Mouse (Mus musculus): ENCODE measurements around the gene Rftn2.

Rftn2 gene

GRCm38 (mm10) chr1:55226011-55226857 is at the start of gene Rftn2:
Gene Rftn2 (minus strand): TSS chr1:55226782.
- DNase-seq (ENCODE audit: low spot score in 2 of 2), result peak; percentile 10 to 46

DNA sequence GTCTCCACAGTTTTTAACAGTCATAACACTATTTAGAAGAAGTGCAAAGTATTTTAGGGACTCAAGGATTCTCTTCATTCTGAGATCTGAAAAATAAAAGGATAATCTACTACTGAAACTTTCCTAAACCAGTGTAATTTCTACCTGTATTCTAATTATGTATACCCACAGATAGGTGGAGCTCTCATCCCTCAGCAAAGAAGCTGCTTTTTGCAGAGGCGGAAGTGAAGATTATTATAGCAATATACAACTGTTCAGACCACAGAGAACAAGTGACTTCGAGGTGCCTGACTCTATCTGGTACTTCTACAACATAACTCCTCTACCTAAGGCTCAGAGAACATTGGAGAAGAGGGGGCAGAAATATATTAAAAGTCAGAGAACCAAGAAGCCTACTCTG is 38.9 kb upstream of the Rftn2 start:
- no peak for DNase-seq (ENCODE audit: low spot score in 2 of 2)

GRCm38 (mm10) chr1:55264385-55264784 is 37.8 kb upstream of the Rftn2 start:
- no peak for DNase-seq (ENCODE audit: low spot score in 2 of 2)

DNA sequence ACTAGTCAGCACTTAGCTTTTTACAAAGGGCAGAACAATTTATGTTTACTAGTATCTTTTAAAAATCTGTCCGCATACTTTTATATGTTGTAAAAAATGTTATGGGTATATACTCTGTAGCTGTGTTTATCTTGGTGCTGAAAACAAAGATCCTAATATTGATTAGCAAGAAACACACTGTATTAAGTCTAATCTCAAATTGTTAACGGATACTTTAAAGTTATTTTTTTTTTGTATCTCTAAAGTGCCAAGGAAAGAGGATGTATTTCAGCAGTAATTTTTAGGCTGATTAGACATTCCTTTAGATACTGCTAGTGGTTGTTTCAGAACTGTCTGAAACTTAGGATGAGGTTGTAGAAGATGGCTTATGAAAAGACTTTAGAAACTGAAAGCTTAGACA is 19.8 kb upstream of the Rftn2 start:
- no peak for DNase-seq (ENCODE audit: low spot score in 2 of 2)

DNA sequence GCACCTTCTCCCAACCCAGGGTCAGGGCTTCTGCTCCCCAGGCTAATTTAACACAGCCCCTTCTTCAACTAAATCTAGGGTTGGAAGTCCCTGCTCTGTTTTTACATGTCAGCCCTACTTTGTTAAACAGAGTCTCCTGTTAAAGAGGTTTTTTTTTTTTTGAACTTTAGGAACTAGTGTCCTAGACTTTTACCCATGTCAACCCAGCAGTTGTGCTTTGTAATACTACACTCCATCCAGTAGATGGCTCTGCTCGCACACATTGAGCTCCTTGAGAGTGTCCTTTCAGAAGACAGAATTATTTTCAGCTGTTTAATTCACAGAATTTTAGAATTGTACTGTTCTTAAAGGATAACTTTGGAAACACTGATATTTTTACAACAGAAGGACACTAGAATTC is 12.7 kb upstream of the Rftn2 start:
- DNase-seq (ENCODE audit: low spot score in 2 of 2), result no peak

GRCm38 (mm10) chr1:55238496-55238895 is 11.9 kb upstream of the Rftn2 start:
- DNase-seq (ENCODE audit: low spot score in 2 of 2), result no peak

GRCm38 (mm10) chr1:55237643-55238161 is 11.1 kb upstream of the Rftn2 start:
- DNase-seq (ENCODE audit: low spot score in 2 of 2), result no peak

- peak; percentile 86 to 92 for DNase-seq (ENCODE audit: low spot score in 2 of 2)
Observed at GRCm38 (mm10) chr1:55236890-55237642, 10.5 kb upstream of the Rftn2 start, which contains the start of gene Mars2. Gene Mars2 (plus strand): TSS chr1:55237177.

GRCm38 (mm10) chr1:55236487-55236886 is 9.9 kb upstream of the Rftn2 start:
- DNase-seq (ENCODE audit: low spot score in 2 of 2), result no peak

- peak; percentile 11 to 17 for DNase-seq (ENCODE audit: low spot score in 2 of 2)
Observed at GRCm38 (mm10) chr1:55234910-55235520, 8.4 kb upstream of the Rftn2 start.

- DNase-seq (ENCODE audit: low spot score in 2 of 2), result no peak
Observed at GRCm38 (mm10) chr1:55228256-55228884, 1.8 kb upstream of the Rftn2 start.

DNA sequence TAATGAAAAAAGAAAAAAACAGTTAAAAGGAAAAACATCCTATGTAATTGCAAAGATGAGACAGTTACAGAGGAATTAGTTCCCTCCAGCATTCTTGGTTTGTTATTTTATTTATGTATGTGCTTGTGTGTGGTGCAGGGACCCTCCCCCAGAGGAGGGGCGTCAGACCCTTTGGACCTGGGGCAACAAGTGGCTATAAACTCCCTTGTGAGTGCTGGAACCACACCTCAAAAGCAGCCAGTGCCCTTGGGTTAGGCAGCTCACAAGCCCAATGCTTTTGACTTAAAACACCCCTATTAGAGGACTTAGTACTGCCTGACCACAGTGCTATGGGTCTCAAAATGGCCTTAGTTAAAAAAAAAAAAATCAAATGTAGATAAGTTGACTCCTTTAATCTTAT is 794 bp upstream of the Rftn2 start:
- no peak for DNase-seq (ENCODE audit: low spot score in 2 of 2)

GRCm38 (mm10) chr1:55225398-55225797 is 1.2 kb downstream of the Rftn2 start:
- DNase-seq (ENCODE audit: low spot score in 2 of 2), result no peak

GRCm38 (mm10) chr1:55224111-55224510 is 2.5 kb downstream of the Rftn2 start:
- no peak for DNase-seq (ENCODE audit: low spot score in 2 of 2)

DNA sequence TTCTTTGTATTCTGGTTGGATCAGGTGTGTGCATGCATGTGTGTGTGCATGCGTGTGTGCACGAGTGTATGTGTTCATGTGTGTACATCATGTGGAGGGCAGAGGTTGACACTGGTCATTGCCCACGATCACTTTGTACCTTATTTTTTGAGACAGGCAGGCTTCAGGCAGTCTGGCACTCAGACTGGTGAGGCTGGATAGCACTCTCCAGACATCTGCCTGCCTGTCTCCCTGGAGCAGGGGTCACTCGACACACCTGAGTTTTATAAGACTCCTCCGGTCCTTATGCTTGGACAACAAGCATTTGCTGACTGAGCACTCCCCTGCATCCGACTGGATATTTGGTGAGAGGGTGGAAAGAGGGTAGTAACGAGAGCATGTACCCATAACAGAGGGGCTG is 3.6 kb downstream of the Rftn2 start:
- no peak for DNase-seq (ENCODE audit: low spot score in 2 of 2)

GRCm38 (mm10) chr1:55221352-55221751 is 5.2 kb downstream of the Rftn2 start:
- no peak for DNase-seq (ENCODE audit: low spot score in 2 of 2)

GRCm38 (mm10) chr1:55217191-55217590 is 9.4 kb downstream of the Rftn2 start:
- DNase-seq (ENCODE audit: low spot score in 2 of 2), result peak in 1 of 2 experiments; percentile 33

DNA sequence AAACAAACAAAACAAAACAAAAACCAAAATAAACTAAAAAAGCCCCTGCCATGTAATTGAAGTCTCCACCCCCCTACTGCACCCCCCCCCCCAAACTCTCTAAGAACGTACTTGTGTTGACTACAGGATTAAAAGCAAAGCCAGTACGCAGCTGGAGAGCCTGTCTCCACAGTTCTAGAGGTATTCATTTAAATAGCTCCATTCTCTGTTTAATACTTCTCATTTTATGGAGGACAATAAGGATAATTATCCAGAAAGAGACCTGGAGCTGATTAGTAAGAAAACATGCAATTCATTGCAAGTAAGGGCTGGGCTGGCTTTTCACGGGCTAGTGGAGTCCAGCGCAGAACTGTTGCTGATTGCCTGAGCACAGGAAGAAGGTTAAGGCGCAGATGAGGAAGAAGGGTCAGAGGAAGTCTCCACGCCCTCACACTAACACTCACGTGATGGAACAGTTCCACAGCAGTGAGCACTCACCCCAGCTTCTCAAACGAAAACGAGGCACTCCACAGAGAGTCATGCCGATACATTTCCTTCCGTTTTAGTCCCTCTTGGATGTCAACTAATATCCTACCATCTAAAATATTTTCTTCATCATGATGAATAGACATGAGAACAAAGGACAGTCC is 11.3 kb downstream of the Rftn2 start:
- no peak for DNase-seq (ENCODE audit: low spot score in 2 of 2)

DNA sequence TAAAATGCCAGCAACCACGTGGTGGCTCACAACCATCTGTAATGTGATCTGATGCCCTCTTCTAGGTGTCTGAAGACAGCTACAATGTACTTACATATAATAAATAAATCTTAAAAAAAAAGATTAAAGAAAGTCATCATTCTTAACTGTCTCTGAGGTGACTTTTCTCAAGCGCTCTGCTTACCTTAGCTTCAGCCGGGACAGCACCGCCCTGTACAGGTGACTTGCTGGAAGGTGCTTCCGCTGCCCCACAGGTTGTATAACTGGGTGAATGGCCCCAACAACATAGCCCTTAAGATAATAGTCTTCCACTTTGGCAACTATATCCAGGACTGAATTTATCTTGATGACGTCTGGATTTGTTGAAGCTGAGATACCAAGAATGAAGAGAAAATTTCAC is 12.6 kb downstream of the Rftn2 start:
- DNase-seq (ENCODE audit: low spot score in 2 of 2), result no peak

DNA sequence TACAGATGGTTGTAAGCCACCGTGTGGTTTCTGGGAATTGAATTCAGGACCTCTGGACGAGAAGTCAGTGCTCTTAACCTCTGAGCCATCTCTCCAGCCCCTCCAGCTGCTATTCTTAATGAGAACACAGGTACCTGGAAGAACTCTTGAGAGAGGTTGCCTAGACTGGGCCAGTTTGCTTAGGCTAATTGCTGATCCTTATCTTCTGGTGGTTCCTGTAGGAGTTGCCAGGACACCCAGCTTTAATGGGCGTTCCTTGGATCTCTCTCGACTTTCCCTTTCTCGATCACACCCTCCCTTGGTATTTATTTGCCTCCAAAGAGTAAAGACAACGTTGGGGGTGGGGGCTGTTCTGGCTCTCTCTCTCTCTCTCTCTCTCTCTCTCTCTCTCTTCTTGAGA is 13.1 kb downstream of the Rftn2 start:
- no peak for DNase-seq (ENCODE audit: low spot score in 2 of 2)

- DNase-seq (ENCODE audit: low spot score in 2 of 2), result no peak
Observed at GRCm38 (mm10) chr1:55212771-55213170, 13.8 kb downstream of the Rftn2 start.

All from urinary bladder, adult 18-20 months (tissue).